Mouse (Mus musculus) small intestine, adult 2 months (tissue): Measurements from ENCODE around the gene Adcy1. TPM values are rescaled to one million over a fixed set of nuclear protein-coding genes. Genes with fewer than 3 reads are reported as not detected.

Source experiments
- H3K27ac ChIP-seq: fragments of 200-500 bp; 2 replicates; pipeline ENCODE4 v1.5.1; 2012; ENCODE audit warnings: low read depth, low read length, control low read depth, inconsistent platforms; ENCODE audit not compliant: insufficient read depth
- H3K27me3 ChIP-seq: fragments of 200-500 bp; 2 replicates; pipeline ENCODE4 v1.6.1; 2012; ENCODE audit warnings: mild to moderate bottlenecking, moderate library complexity, low read length, inconsistent platforms; ENCODE audit not compliant: control insufficient read depth, insufficient read depth
- H3K36me3 ChIP-seq: fragments of 200-500 bp; 2 replicates; pipeline ENCODE4 v1.6.1; 2012; ENCODE audit warnings: mild to moderate bottlenecking, low read length, control low read depth, inconsistent platforms; ENCODE audit not compliant: control insufficient read depth, insufficient read depth
- H3K4me1 ChIP-seq: fragments of 200-500 bp; 2 replicates; pipeline ENCODE4 v1.6.1; 2012; ENCODE audit warnings: low read length, inconsistent platforms, mixed read lengths; ENCODE audit not compliant: control insufficient read depth, insufficient read depth, insufficient read length
- H3K4me3 ChIP-seq: fragments of 200-500 bp; 2 replicates; pipeline ENCODE4 v1.5.1; 2012; ENCODE audit warnings: low read depth, mild to moderate bottlenecking, control low read depth, inconsistent platforms, low read length, moderate library complexity
- CTCF ChIP-seq: fragments of 200-500 bp; IDR thresholded peaks from 2 replicates; pipeline ENCODE4 v1.5.1; 2012; ENCODE audit warnings: low read depth, mild to moderate bottlenecking, control low read depth, inconsistent platforms, low read length, moderate library complexity, mixed read lengths; ENCODE audit not compliant: insufficient replicate concordance, insufficient read length; ENCODE audit errors: extremely low read depth
- POLR2A ChIP-seq: fragments of 200-500 bp; IDR thresholded peaks from 2 replicates; pipeline ENCODE4 v1.6.1; 2012; ENCODE audit warnings: low read depth, mild to moderate bottlenecking, control low read depth, inconsistent platforms, low read length, moderate library complexity
- WGBS: fragments of 180-500 bp; shearing (Covaris S2); methylation state at CpG from one replicate; pipeline ENCODE4 v1.1.7; 2018; 5-methylcytosine and 5-hydroxymethylcytosine counted together
- polyA plus RNA-seq: library from polyadenylated mRNA; depleted of rRNA; stranded (reverse); fragments of >200 nt; gene quantifications from 2 replicates; pipeline ENCODE4 v1.2.3, GENCODE M21; 2012

The Adcy1 gene
- polyA plus RNA-seq, 1 experiment: 0.34 TPM

DNA sequence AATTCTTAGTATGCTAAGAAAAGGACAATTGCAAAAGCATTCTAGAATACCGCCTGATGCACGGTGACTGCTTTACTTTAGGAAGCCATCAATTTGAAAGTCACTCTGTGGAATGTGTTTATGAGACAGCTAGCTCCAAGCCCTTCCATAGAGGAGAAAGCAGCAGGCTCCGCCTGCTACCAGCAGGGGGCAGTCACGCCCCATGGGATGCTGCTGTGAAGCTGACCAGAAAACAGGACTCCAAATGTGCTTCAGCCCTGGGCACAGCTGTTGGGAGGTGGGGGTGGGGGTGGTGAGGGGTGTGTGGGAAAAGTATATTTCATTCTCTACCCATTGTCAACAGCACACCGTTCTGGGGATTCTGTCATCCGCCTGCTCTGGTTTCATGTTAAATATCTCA, 147.1 kb downstream of the Adcy1 start:
- peak; percentile 81 for TF ChIP-seq CTCF
- TF ChIP-seq POLR2A: no peak
- whole genome bisulfite sequencing: 18% methylated on average over 6 of the region's 6 CpGs
- Histone ChIP-seq H3K27me3 (peaks cover 10% of the 10 kb centered on the region; the same call in 1 of the 2 replicates), H3K36me3 (no peaks in the 10 kb centered on the region), H3K4me1 (no peaks in the 10 kb centered on the region), H3K4me3 (no peak overlapping the region), H3K27ac (no peak overlapping the region)

DNA sequence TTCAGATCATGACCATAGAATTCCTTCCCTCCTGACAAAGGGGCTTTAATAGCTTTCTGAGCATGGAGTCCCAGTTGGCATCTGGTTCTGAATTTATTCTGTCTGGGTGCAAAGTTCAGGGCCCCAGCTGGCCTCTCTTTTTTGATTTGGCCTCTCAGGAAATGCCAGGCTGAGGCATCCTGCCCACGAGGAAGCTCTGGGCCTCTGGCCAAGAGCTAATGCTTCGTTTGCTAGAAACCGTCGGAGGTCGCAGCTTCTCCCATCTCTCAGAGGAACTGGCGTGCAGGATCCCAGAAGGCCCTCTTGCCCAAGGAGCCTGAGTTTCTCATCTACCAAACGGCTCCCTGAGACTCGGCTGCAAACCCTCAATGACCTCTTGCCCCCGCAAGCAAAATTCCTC, 147.9 kb downstream of the Adcy1 start:
- WGBS: 7% methylated on average over 9 of the region's 9 CpGs
- Histone ChIP-seq H3K4me1 (no peaks in the 10 kb centered on the region), H3K27me3 (peaks cover 10% of the 10 kb centered on the region; the same call in 1 of the 2 replicates), H3K27ac (no peak overlapping the region), H3K36me3 (no peaks in the 10 kb centered on the region), H3K4me3 (peak overlapping the region; percentile 36)
- no peak for TF ChIP-seq POLR2A
- no peak for TF ChIP-seq CTCF

DNA sequence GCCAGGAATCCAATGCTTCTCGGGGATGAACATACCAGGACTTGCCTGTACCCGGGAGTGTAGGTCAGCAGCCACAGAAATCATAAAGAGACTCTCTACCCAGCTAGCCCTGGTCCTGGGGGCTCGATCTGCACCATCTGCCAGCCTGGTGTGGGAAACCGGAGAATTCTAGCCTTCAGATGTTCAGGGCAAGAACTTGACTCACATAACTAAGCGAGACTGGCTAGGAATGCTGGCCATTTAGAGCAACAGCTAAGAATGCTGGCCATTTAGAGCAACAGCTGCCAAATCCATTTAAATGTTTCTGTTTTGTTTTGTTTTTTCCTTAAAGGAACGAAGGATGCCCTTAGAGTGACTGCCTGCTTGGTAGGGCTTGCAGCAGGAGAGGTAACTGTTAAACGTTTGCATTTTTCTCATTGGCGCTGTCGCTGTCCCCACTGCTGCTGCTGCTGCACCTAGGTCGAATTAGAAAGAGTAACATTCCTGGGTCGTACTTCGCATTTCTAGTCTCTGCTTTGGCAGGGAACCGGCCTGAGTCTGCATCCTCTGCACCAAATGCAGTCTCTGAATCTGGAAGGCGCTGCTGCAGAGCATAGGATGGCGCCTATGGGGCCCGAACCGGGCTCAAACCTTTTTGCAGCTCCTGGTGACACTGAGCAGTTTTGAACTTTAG, 149.0 kb downstream of the Adcy1 start:
- H3K4me3 ChIP-seq: peak overlapping the region; percentile 66
- no peak overlapping the region for H3K27ac ChIP-seq
- H3K4me1 ChIP-seq: no peaks in the 10 kb centered on the region
- 20% methylated on average over 17 of the region's 17 CpGs for WGBS
- peaks cover 10% of the 10 kb centered on the region; the same call in 1 of the 2 replicates for H3K27me3 ChIP-seq
- TF ChIP-seq CTCF: no peak
- no peak for TF ChIP-seq POLR2A
- no peaks in the 10 kb centered on the region for H3K36me3 ChIP-seq

DNA sequence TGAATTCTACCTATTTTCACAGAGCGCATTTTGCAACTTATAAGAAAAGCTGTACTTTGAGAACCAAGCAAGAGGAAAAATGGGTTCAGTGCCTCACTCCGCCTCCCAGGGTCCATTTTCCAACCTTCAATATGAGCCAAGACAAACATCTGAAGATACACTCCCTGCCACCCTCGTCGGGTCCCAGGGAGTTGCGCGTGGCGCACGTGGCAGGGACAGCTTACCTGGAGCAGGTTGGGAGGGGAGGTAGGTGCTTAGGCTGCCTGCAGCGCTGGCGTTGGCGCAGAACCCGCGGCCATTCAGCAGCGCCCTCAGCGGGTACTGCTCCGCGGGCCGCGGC, 149.8 kb downstream of the Adcy1 start:
- H3K27me3 ChIP-seq: peaks cover 10% of the 10 kb centered on the region; the same call in 1 of the 2 replicates
- TF ChIP-seq POLR2A: no peak
- no peak for TF ChIP-seq CTCF
- no peak overlapping the region for H3K27ac ChIP-seq
- WGBS: 2% methylated on average over 19 of the region's 19 CpGs
- peak overlapping the region; percentile 66 for H3K4me3 ChIP-seq
- H3K36me3 ChIP-seq: no peaks in the 10 kb centered on the region
- H3K4me1 ChIP-seq: no peaks in the 10 kb centered on the region

DNA sequence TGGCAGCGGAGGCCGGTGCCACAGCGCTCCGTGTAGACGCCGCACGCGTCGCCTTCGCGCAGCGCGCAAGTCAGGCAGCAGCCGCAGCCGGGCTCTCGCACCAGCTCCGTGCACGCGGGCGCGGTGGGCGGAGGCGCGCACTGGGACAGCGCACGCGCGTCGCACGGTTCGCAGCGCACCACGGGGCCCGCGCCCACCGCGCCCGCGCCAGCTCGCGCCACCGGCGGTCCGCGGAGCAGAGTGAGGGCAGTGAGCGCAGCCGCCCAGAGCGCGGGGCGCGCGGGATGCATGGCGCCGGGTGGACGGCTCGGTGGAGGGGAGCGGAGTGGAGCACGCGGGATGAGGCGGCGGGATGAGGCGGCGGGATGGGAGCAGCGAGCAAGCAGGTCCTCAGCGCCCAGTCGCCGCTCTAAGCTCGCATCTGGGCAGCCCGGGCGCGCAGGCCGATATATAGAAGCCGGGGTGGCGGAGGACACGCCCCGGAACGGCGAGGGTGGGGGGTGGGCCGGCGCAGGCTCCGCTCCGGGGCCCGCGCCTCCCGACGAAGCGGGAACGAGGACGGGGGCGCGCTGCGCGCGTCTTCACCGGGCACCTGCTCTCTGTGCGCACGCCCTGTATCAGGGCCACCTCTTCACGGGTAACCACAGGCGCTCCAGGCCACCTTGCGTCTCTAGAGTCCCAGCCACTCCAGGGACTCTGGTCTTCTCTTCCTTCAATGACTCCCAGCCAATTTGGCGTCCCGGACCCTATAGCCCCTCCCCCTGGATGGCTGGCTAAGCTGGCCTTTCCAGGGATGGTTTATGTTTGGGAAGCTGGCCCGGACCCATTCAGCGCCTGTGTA, 150.4 kb downstream of the Adcy1 start, which contains the start of gene Igfbp3:
Igfbp3 (minus strand) TSS at position 423 of the 841 bp plus-strand sequence.
- no peak within 1 kb of the TSS for H3K27ac ChIP-seq

DNA sequence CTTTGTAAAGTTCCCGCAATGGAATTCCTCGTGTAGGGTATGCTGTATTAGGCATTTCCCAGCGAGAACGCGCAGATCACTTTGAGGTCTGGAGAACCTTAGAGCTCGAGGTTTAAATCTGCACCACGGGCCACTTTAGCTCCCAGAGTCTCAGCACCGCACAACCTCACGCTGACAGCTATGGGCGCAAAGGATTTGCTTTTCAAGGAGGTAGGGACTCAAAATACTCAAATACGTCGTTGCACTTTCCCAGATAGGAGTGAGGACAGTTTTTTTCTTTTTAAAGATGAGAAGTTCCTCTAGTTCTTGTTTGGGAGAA, 151.0 kb downstream of the Adcy1 start:
- no peak for TF ChIP-seq CTCF
- TF ChIP-seq POLR2A: no peak
- WGBS: 2% methylated on average over 12 of the region's 12 CpGs
- Histone ChIP-seq H3K27ac (no peak overlapping the region), H3K4me1 (no peaks in the 10 kb centered on the region), H3K36me3 (no peaks in the 10 kb centered on the region), H3K27me3 (peaks cover 10% of the 10 kb centered on the region; the same call in 1 of the 2 replicates), H3K4me3 (peak overlapping the region; percentile 66)

More for the DNA sequence above, 150.4 kb downstream of the Adcy1 start, which contains the start of gene Igfbp3:
- TF ChIP-seq CTCF (no peak), POLR2A (no peak)
- Histone ChIP-seq H3K36me3 (no peaks in the 10 kb centered on the region), H3K4me1 (no peaks in the 10 kb centered on the region), H3K4me3 (peak within 1 kb of the TSS; percentile 66), H3K27me3 (peaks cover 10% of the 10 kb centered on the region; the same call in 1 of the 2 replicates)
- WGBS: 1% methylated on average over 85 of the region's 104 CpGs

DNA sequence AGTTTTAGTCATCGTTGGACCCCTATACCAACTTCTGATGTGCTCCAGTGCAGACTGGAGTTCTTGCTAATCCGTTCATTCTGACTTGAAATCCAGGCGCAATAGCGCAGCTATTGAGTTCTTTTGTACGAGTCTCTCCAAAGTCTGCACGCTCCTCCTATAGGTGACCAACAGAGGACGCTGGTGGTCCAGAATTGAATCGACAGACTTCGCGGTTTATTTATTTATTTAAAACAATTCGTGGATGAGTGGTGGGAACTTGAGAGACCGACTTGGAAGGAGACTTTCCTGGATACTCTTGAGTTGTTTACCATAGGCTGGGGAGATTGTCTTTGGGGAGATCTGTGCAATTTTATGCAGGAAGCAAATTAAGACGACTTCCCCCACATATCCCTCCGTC, 151.5 kb downstream of the Adcy1 start:
- TF ChIP-seq CTCF (no peak), POLR2A (no peak)
- Histone ChIP-seq H3K27me3 (peaks cover 10% of the 10 kb centered on the region; the same call in 1 of the 2 replicates), H3K4me3 (no peak overlapping the region), H3K27ac (no peak overlapping the region), H3K36me3 (no peaks in the 10 kb centered on the region), H3K4me1 (no peaks in the 10 kb centered on the region)
- WGBS: 4% methylated on average over 14 of the region's 14 CpGs
